Mouse (Mus musculus) C2C12 (cell line): ENCODE results near the gene Vsx2. TPM values are rescaled to one million over a fixed set of nuclear protein-coding genes. Genes with fewer than 3 reads are reported as not detected.

ENCODE experiments used
- H3K27me3 ChIP-seq: one replicate; pipeline ENCODE4 v1.6.1; 2011; ENCODE audit not compliant: control insufficient read depth, insufficient read depth, insufficient read length
- H3K36me3 ChIP-seq: one replicate; pipeline ENCODE4 v1.6.1; 2011; ENCODE audit not compliant: control insufficient read depth, insufficient read depth
- H3K4me3 ChIP-seq: one replicate; pipeline ENCODE4 v1.5.1; 2011; ENCODE audit warnings: mild to moderate bottlenecking, control low read depth; ENCODE audit not compliant: poor library complexity, insufficient read depth, severe bottlenecking
- H3K79me2 ChIP-seq: one replicate; pipeline ENCODE4 v1.6.1; 2011; ENCODE audit not compliant: control insufficient read depth, insufficient read depth
- H3K79me3 ChIP-seq: one replicate; pipeline ENCODE4 v1.6.1; 2011; ENCODE audit warnings: low read depth, control low read depth
- H3ac ChIP-seq: one replicate; pipeline ENCODE3; 2011; ENCODE audit warnings: low read depth; ENCODE audit not compliant: control insufficient read depth, insufficient read length
- CEBPB ChIP-seq: IDR thresholded peaks from one replicate; pipeline ENCODE4 v1.6.1; 2011; ENCODE audit warnings: low read depth, mild to moderate bottlenecking, control low read depth, moderate library complexity
- CTCF ChIP-seq: IDR thresholded peaks from one replicate; pipeline ENCODE4 v1.5.1; 2011; ENCODE audit not compliant: control insufficient read depth, insufficient read depth, insufficient read length
- FOSL1 ChIP-seq: IDR thresholded peaks from one replicate; pipeline ENCODE4 v1.8.0; 2011; ENCODE audit warnings: mild to moderate bottlenecking, low read length; ENCODE audit not compliant: poor library complexity, insufficient read depth, severe bottlenecking
- MAX ChIP-seq: IDR thresholded peaks from one replicate; pipeline ENCODE4 v1.6.1; 2011; ENCODE audit warnings: mild to moderate bottlenecking, control low read depth
- MYOD1 ChIP-seq: IDR thresholded peaks from one replicate; pipeline ENCODE4 v1.6.1; 2011; ENCODE audit warnings: low read depth; ENCODE audit not compliant: control insufficient read depth, insufficient read length
- MYOG ChIP-seq: IDR thresholded peaks from one replicate; pipeline ENCODE4 v1.6.1; 2011; ENCODE audit not compliant: control insufficient read depth, insufficient read length; ENCODE audit errors: extremely low read depth
- USF1 ChIP-seq: IDR thresholded peaks from one replicate; pipeline ENCODE4 v1.6.1; 2011; ENCODE audit warnings: low read depth, mild to moderate bottlenecking, control low read depth, moderate library complexity
- long read RNA-seq, 2 experiments: library from polyadenylated mRNA; unstranded; transcript quantifications; one replicate each; pipeline ENCODE4 v2.0.0; 2019 to 2020
- polyA plus RNA-seq: library from polyadenylated mRNA; unstranded; fragments of >200 nt; fragmentation: generic; extraction: Trizol; gene quantifications from one replicate; pipeline ENCODE4 v1.2.1, GENCODE M21; 2012; ENCODE audit warnings: missing spikeins

Vsx2 gene
- not detected for polyA plus RNA-seq
- long read RNA-seq, experiment 1: 0 reads
- long read RNA-seq, experiment 2: 0 reads

GRCm38 (mm10) chr12:84569336-84569970, at the start of gene Vsx2:
Gene Vsx2 (plus strand): TSS chr12:84569762.
- H3ac ChIP-seq: no peak within 1 kb of the TSS
- no peaks in the 10 kb centered on the region for H3K36me3 ChIP-seq
- no peaks in the 10 kb centered on the region for H3K79me3 ChIP-seq
- no peak within 1 kb of the TSS for H3K4me3 ChIP-seq
- H3K79me2 ChIP-seq: no peaks in the 10 kb centered on the region
- peaks cover 43% of the 10 kb centered on the region for H3K27me3 ChIP-seq
- TF ChIP-seq USF1: no peak
- TF ChIP-seq CEBPB: no peak
- TF ChIP-seq FOSL1: no peak
- TF ChIP-seq MYOD1: no peak
- TF ChIP-seq MAX: no peak
- no peak for TF ChIP-seq CTCF
- TF ChIP-seq MYOG: no peak

- Histone ChIP-seq H3K36me3 (no peaks in the 10 kb centered on the region), H3ac (no peak overlapping the region), H3K79me3 (no peaks in the 10 kb centered on the region), H3K4me3 (no peak overlapping the region), H3K27me3 (no peaks in the 10 kb centered on the region), H3K79me2 (no peaks in the 10 kb centered on the region)
- TF ChIP-seq FOSL1: no peak
- no peak for TF ChIP-seq CTCF
- TF ChIP-seq MYOD1: no peak
- no peak for TF ChIP-seq MAX
- TF ChIP-seq MYOG: no peak
- TF ChIP-seq CEBPB: no peak
- TF ChIP-seq USF1: no peak
These were observed 45.8 kb upstream of the Vsx2 start for GRCm38 (mm10) chr12:84523728-84524127.

- Histone ChIP-seq H3K27me3 (no peaks in the 10 kb centered on the region), H3K79me2 (no peaks in the 10 kb centered on the region), H3K4me3 (no peak overlapping the region), H3K36me3 (no peaks in the 10 kb centered on the region), H3ac (no peak overlapping the region), H3K79me3 (no peaks in the 10 kb centered on the region)
- TF ChIP-seq MYOG (no peak), USF1 (no peak), CTCF (no peak), MAX (no peak), FOSL1 (no peak), MYOD1 (no peak), CEBPB (no peak)
These were observed 45.2 kb upstream of the Vsx2 start for GRCm38 (mm10) chr12:84524147-84525050.

- H3K27me3 ChIP-seq: no peaks in the 10 kb centered on the region
- H3ac ChIP-seq: no peak overlapping the region
- no peak for TF ChIP-seq CTCF
- no peak for TF ChIP-seq USF1
- no peak for TF ChIP-seq MAX
- no peak for TF ChIP-seq CEBPB
- no peak for TF ChIP-seq FOSL1
- TF ChIP-seq MYOG: no peak
- no peak for TF ChIP-seq MYOD1
- H3K36me3 ChIP-seq: no peaks in the 10 kb centered on the region
- no peak overlapping the region for H3K4me3 ChIP-seq
- no peaks in the 10 kb centered on the region for H3K79me2 ChIP-seq
- no peaks in the 10 kb centered on the region for H3K79me3 ChIP-seq
These were observed 44.1 kb upstream of the Vsx2 start for GRCm38 (mm10) chr12:84525422-84525821.

GRCm38 (mm10) chr12:84530426-84530825, 39.1 kb upstream of the Vsx2 start:
- TF ChIP-seq USF1: no peak
- no peak for TF ChIP-seq CTCF
- TF ChIP-seq MYOG: no peak
- no peak for TF ChIP-seq MYOD1
- no peak for TF ChIP-seq FOSL1
- TF ChIP-seq MAX: no peak
- TF ChIP-seq CEBPB: no peak
- no peak overlapping the region for H3K4me3 ChIP-seq

More at GRCm38 (mm10) chr12:84530426-84530825, 39.1 kb upstream of the Vsx2 start:
- Histone ChIP-seq H3K27me3 (no peaks in the 10 kb centered on the region), H3K79me3 (no peaks in the 10 kb centered on the region), H3K36me3 (peaks cover 5% of the 10 kb centered on the region), H3K79me2 (no peaks in the 10 kb centered on the region), H3ac (no peak overlapping the region)
